Mouse (Mus musculus): ENCODE results near the gene Cdkn2d. TPM values are rescaled to one million over a fixed set of nuclear protein-coding genes. Genes with fewer than 3 reads are reported as not detected.
"Not testable (repeated sequence)": the region's sequence is repeated elsewhere in the genome, so short reads cannot be mapped to it uniquely, and the experiment has no call there.

The Cdkn2d gene
- polyA plus RNA-seq, 1 experiment from 2014 or later, result 48.1 TPM

GRCm38 (mm10) chr9:21324269-21324668 is 33.1 kb upstream of the Cdkn2d start:
- Histone ChIP-seq H3K27ac (ENCODE audit: low read depth) (no peak overlapping the region), H3K4me1 (ENCODE audit: insufficient read depth) (peaks cover 7% of the 10 kb centered on the region; the same call in 1 of the 2 replicates), H3K36me3 (ENCODE audit: insufficient read depth) (0 out of 2 replicates have a peak, but pooled peaks cover 5% of the 10 kb centered on the region), H3K9ac (no peak overlapping the region), H3K4me2 (no peak overlapping the region), H3K9me3 (ENCODE audit: low read depth, low read length) (no peaks in the 10 kb centered on the region), H3K4me3 (ENCODE audit: low read depth, low read length) (no peak overlapping the region), H3K27me3 (ENCODE audit: insufficient read depth, low read length) (no peaks in the 10 kb centered on the region)
- no peak for ATAC-seq (ENCODE audit: insufficient read depth)
- no peak for DNase-seq
- 84% methylated on average over 11 of the region's 11 CpGs for WGBS
- no peak for TF ChIP-seq CTCF (IDR thresholded peaks at IDR 0.05; ENCODE audit: low read depth)

GRCm38 (mm10) chr9:21322917-21323297 is 31.7 kb upstream of the Cdkn2d start:
- not testable (repeated sequence) for H3K4me2 ChIP-seq; H3K9me3 ChIP-seq (ENCODE audit: low read depth, low read length); H3K27me3 ChIP-seq (ENCODE audit: insufficient read depth, low read length); ATAC-seq (ENCODE audit: insufficient read depth); H3K4me3 ChIP-seq (ENCODE audit: low read depth, low read length); H3K36me3 ChIP-seq (ENCODE audit: insufficient read depth); H3K27ac ChIP-seq (ENCODE audit: low read depth); DNase-seq; H3K4me1 ChIP-seq (ENCODE audit: insufficient read depth); H3K9ac ChIP-seq
- WGBS, result 85% methylated on average over 8 of the region's 8 CpGs

GRCm38 (mm10) chr9:21322211-21322916 is 31.2 kb upstream of the Cdkn2d start:
- no peak for DNase-seq
- 0 out of 2 replicates have a peak, but pooled peaks cover 5% of the 10 kb centered on the region for H3K36me3 ChIP-seq (ENCODE audit: insufficient read depth)
- H3K27ac ChIP-seq (ENCODE audit: low read depth), result no peak overlapping the region
- no peak overlapping the region for H3K9ac ChIP-seq
- H3K4me3 ChIP-seq (ENCODE audit: low read depth, low read length), result peak overlapping the region; percentile 63; the same call in 1 of the 2 replicates
- no peaks in the 10 kb centered on the region for H3K9me3 ChIP-seq (ENCODE audit: low read depth, low read length)
- H3K4me1 ChIP-seq (ENCODE audit: insufficient read depth), result peaks cover 7% of the 10 kb centered on the region; the same call in 1 of the 2 replicates
- ATAC-seq (ENCODE audit: insufficient read depth), result no peak
- H3K4me2 ChIP-seq, result peak overlapping the region; percentile 96
- H3K27me3 ChIP-seq (ENCODE audit: insufficient read depth, low read length), result no peaks in the 10 kb centered on the region
- 81% methylated on average over 19 of the region's 19 CpGs for WGBS
- no peak for TF ChIP-seq CTCF (IDR thresholded peaks at IDR 0.05; ENCODE audit: low read depth)

- no peak for TF ChIP-seq CTCF (IDR thresholded peaks at IDR 0.05; ENCODE audit: low read depth)
- peak; percentile 52 for DNase-seq
- peak; percentile 37; the same call in 1 of the 2 replicates for ATAC-seq (ENCODE audit: insufficient read depth)
These were observed 30.3 kb upstream of the Cdkn2d start for GRCm38 (mm10) chr9:21321513-21321835.

DNA sequence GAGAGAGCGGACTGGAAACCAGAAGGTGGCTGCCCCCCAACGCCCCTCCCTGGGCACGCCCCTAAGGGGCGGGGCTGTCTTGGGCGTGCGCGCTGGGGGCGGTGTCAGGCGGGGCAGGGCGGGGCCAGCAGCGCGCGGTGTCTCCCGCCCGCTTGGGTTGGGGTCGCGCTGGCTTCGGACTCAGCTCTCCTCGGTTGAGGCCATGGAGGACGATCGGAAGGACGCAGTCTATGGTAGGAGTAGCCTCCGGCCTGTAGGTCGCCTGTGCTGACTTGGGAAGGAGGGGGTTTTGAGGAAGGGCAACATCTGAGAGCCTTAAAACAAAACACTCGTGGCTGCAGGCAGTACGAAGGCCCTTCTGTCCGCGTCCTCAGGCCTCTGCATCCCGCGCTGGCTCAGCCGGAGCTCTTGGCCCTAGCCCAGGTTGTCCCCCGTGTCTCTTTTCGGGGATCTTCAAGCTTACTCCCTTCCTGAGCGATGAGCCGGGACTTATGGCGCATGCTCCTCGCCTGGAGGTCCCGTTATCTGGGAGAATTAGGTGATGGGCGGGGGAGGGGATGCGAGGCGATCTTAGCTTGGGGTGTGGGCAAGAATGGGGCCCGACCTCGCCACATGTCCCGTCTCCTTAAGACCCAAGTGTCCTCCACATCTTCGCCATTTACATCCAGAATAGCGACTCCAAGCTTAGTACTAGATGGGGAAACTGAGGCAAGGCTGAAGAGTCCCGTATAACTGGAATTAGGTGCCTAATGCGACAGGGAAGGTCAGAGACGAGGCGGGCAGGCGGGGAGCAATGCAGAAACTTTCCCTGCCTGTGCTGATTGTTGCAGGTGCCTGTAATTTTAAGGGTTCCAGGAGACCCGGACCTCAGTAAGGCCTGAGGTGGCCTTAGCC is 29.7 kb upstream of the Cdkn2d start, which contains the start of gene Slc44a2:
TSS of gene Slc44a2 (plus strand) at position 80 of the 894 bp plus-strand sequence.
- 0 out of 2 replicates have a peak, but pooled peaks cover 5% of the 10 kb centered on the region for H3K36me3 ChIP-seq (ENCODE audit: insufficient read depth)
- DNase-seq (peak; percentile 95), ATAC-seq (ENCODE audit: insufficient read depth) (peak; percentile 89)
- no peak for TF ChIP-seq CTCF (IDR thresholded peaks at IDR 0.05; ENCODE audit: low read depth)
- H3K4me1 ChIP-seq (ENCODE audit: insufficient read depth), result peaks cover 7% of the 10 kb centered on the region; the same call in 1 of the 2 replicates
- peak within 1 kb of the TSS; percentile 14; the same call in 1 of the 2 replicates for H3K27ac ChIP-seq (ENCODE audit: low read depth)
- WGBS, result under 1% methylated on average over 52 of the region's 52 CpGs
- H3K27me3 ChIP-seq (ENCODE audit: insufficient read depth, low read length), result no peaks in the 10 kb centered on the region
- peak within 1 kb of the TSS; percentile 96 for H3K4me2 ChIP-seq
- H3K9me3 ChIP-seq (ENCODE audit: low read depth, low read length), result no peaks in the 10 kb centered on the region
- H3K4me3 ChIP-seq (ENCODE audit: low read depth, low read length), result peak within 1 kb of the TSS; percentile 63
- H3K9ac ChIP-seq, result peak within 1 kb of the TSS; percentile 67

More at GRCm38 (mm10) chr9:21321513-21321835, 30.3 kb upstream of the Cdkn2d start:
- H3K27ac ChIP-seq (ENCODE audit: low read depth), result no peak overlapping the region
- peak overlapping the region; percentile 96 for H3K4me2 ChIP-seq
- peak overlapping the region; percentile 63 for H3K4me3 ChIP-seq (ENCODE audit: low read depth, low read length)
- peak overlapping the region; percentile 67 for H3K9ac ChIP-seq
- H3K36me3 ChIP-seq (ENCODE audit: insufficient read depth), result 0 out of 2 replicates have a peak, but pooled peaks cover 5% of the 10 kb centered on the region
- H3K27me3 ChIP-seq (ENCODE audit: insufficient read depth, low read length), result no peaks in the 10 kb centered on the region
- peaks cover 7% of the 10 kb centered on the region; the same call in 1 of the 2 replicates for H3K4me1 ChIP-seq (ENCODE audit: insufficient read depth)
- WGBS, result 8% methylated on average over 6 of the region's 6 CpGs
- H3K9me3 ChIP-seq (ENCODE audit: low read depth, low read length), result no peaks in the 10 kb centered on the region

- H3K36me3 ChIP-seq (ENCODE audit: insufficient read depth), result 0 out of 2 replicates have a peak, but pooled peaks cover 5% of the 10 kb centered on the region
- no peak for DNase-seq
- peaks cover 7% of the 10 kb centered on the region; the same call in 1 of the 2 replicates for H3K4me1 ChIP-seq (ENCODE audit: insufficient read depth)
- WGBS, result 30% methylated on average over 4 of the region's 4 CpGs
- no peak overlapping the region for H3K27ac ChIP-seq (ENCODE audit: low read depth)
- no peak; the same call in 1 of the 2 replicates for ATAC-seq (ENCODE audit: insufficient read depth)
- no peaks in the 10 kb centered on the region for H3K9me3 ChIP-seq (ENCODE audit: low read depth, low read length)
- H3K9ac ChIP-seq, result peak overlapping the region; percentile 67; the same call in 1 of the 2 replicates
- H3K4me3 ChIP-seq (ENCODE audit: low read depth, low read length), result peak overlapping the region; percentile 63
- no peaks in the 10 kb centered on the region for H3K27me3 ChIP-seq (ENCODE audit: insufficient read depth, low read length)
- peak overlapping the region; percentile 96 for H3K4me2 ChIP-seq
- TF ChIP-seq CTCF (IDR thresholded peaks at IDR 0.05; ENCODE audit: low read depth), result no peak
These were observed 29.0 kb upstream of the Cdkn2d start for GRCm38 (mm10) chr9:21320280-21320618.
